Mouse (Mus musculus) stomach, embryonic 14.5 days (tissue): ENCODE results near the gene Smurf1. TPM values are rescaled to one million over a fixed set of nuclear protein-coding genes. Genes with fewer than 3 reads are reported as not detected.

Source experiments
- ATAC-seq: fragments of 200-750 bp; cut with Nextera tagmentation; 2 replicates; pipeline ENCODE4 v1.8.0; 2017; ENCODE audit warnings: low read depth, moderate TSS enrichment; ENCODE audit not compliant: insufficient number of reproducible peaks, insufficient read depth, low FRiP score
- H3K27ac ChIP-seq: fragments of 300-500 bp; sonication (generic); 2 replicates; pipeline ENCODE4 v1.5.1; 2014; ENCODE audit warnings: mild to moderate bottlenecking, low read length, moderate library complexity, mixed read lengths
- H3K27me3 ChIP-seq: fragments of 300-500 bp; sonication (generic); 2 replicates; pipeline ENCODE4 v1.6.1; 2014; ENCODE audit warnings: low read length, control low read depth, mixed read lengths; ENCODE audit not compliant: control insufficient read depth, insufficient read depth
- H3K36me3 ChIP-seq: fragments of 300-500 bp; sonication (generic); 2 replicates; pipeline ENCODE4 v1.6.1; 2014; ENCODE audit warnings: mild to moderate bottlenecking, control low read depth, low read length, moderate library complexity, mixed read lengths; ENCODE audit not compliant: control insufficient read depth, insufficient read depth
- H3K4me1 ChIP-seq: fragments of 300-500 bp; sonication (generic); 2 replicates; pipeline ENCODE4 v1.6.1; 2014; ENCODE audit warnings: low read length, control low read depth, mixed read lengths; ENCODE audit not compliant: control insufficient read depth, insufficient read depth
- H3K4me2 ChIP-seq: fragments of 300-500 bp; sonication (generic); replicated peaks from 2 replicates; pipeline ENCODE4 v1.6.1; 2014; ENCODE audit warnings: low read depth, low read length, control low read depth
- H3K4me3 ChIP-seq: fragments of 300-500 bp; sonication (generic); 2 replicates; pipeline ENCODE4 v1.5.1; 2014; ENCODE audit warnings: low read depth, low read length, control low read depth
- H3K9ac ChIP-seq: fragments of 300-500 bp; sonication (generic); replicated peaks from 2 replicates; pipeline ENCODE4 v1.6.1; 2014; ENCODE audit warnings: low read depth, mild to moderate bottlenecking, control low read depth, low read length, moderate library complexity, mixed read lengths
- H3K9me3 ChIP-seq: fragments of 300-500 bp; sonication (generic); 2 replicates; pipeline ENCODE4 v1.6.1; 2016; ENCODE audit warnings: low read depth, low read length, control low read depth; ENCODE audit not compliant: control insufficient read depth
- whole genome bisulfite sequencing: fragments of 180-500 bp; shearing (Covaris S2); extraction: QIAGEN DNeasy Blood & Tissue Kit; methylation state at CpG from one replicate; pipeline ENCODE4 v1.1.7; 2014; 5-methylcytosine and 5-hydroxymethylcytosine counted together
- polyA plus RNA-seq: library from polyadenylated mRNA; unstranded; fragments of >200 nt; fragmentation: Nextera tagmentation; extraction: Ambion mirVana; gene quantifications from 2 replicates; pipeline ENCODE4 v1.2.1, GENCODE M21; 2014

Smurf1 gene
- polyA plus RNA-seq, 1 experiment from 2014 or later, result 15.6 TPM

GRCm38 (mm10) chr5:144884629-144885217, 80.9 kb downstream of the Smurf1 start:
- no peaks in the 10 kb centered on the region for H3K9me3 ChIP-seq
- no peak overlapping the region for H3K4me2 ChIP-seq
- H3K27me3 ChIP-seq, result no peaks in the 10 kb centered on the region
- H3K4me1 ChIP-seq, result no peaks in the 10 kb centered on the region
- peaks cover 74% of the 10 kb centered on the region for H3K36me3 ChIP-seq
- no peak for ATAC-seq
- H3K27ac ChIP-seq, result no peak overlapping the region
- H3K4me3 ChIP-seq, result no peak overlapping the region
- H3K9ac ChIP-seq, result no peak overlapping the region
- 83% methylated on average over 13 of the region's 13 CpGs for WGBS

GRCm38 (mm10) chr5:144881670-144882399, 83.8 kb downstream of the Smurf1 start:
- H3K27me3 ChIP-seq, result no peaks in the 10 kb centered on the region
- no peaks in the 10 kb centered on the region for H3K9me3 ChIP-seq
- H3K27ac ChIP-seq, result no peak overlapping the region
- H3K4me3 ChIP-seq, result no peak overlapping the region
- no peaks in the 10 kb centered on the region for H3K4me1 ChIP-seq
- ATAC-seq, result no peak
- WGBS, result 83% methylated on average over 14 of the region's 14 CpGs
- no peak overlapping the region for H3K9ac ChIP-seq
- peaks cover 68% of the 10 kb centered on the region for H3K36me3 ChIP-seq
- no peak overlapping the region for H3K4me2 ChIP-seq

GRCm38 (mm10) chr5:144877021-144877420, 88.6 kb downstream of the Smurf1 start:
- Histone ChIP-seq H3K4me1 (no peaks in the 10 kb centered on the region), H3K27ac (no peak overlapping the region), H3K9ac (no peak overlapping the region), H3K4me2 (no peak overlapping the region), H3K27me3 (no peaks in the 10 kb centered on the region), H3K36me3 (peaks cover 33% of the 10 kb centered on the region; the same call in 1 of the 2 replicates), H3K4me3 (no peak overlapping the region), H3K9me3 (no peaks in the 10 kb centered on the region)
- ATAC-seq, result no peak
- 89% methylated on average over 15 of the region's 15 CpGs for WGBS

GRCm38 (mm10) chr5:144875892-144876291, 89.8 kb downstream of the Smurf1 start:
- Histone ChIP-seq H3K9me3 (no peaks in the 10 kb centered on the region), H3K4me1 (no peaks in the 10 kb centered on the region), H3K27me3 (no peaks in the 10 kb centered on the region), H3K4me3 (no peak overlapping the region), H3K4me2 (no peak overlapping the region), H3K27ac (no peak overlapping the region), H3K36me3 (peaks cover 22% of the 10 kb centered on the region; the same call in 1 of the 2 replicates), H3K9ac (no peak overlapping the region)
- WGBS, result 8% methylated on average over 13 of the region's 13 CpGs
- peak; percentile 44; the same call in 1 of the 2 replicates for ATAC-seq

- Histone ChIP-seq H3K4me3 (no peak overlapping the region), H3K36me3 (peaks cover 16% of the 10 kb centered on the region; the same call in 1 of the 2 replicates), H3K4me1 (no peaks in the 10 kb centered on the region), H3K27me3 (no peaks in the 10 kb centered on the region), H3K4me2 (no peak overlapping the region), H3K9ac (no peak overlapping the region), H3K9me3 (no peaks in the 10 kb centered on the region), H3K27ac (no peak overlapping the region)
- WGBS, result 81% methylated on average over 6 of the region's 6 CpGs
- ATAC-seq, result no peak
These were observed 90.4 kb downstream of the Smurf1 start for GRCm38 (mm10) chr5:144875227-144875626.

GRCm38 (mm10) chr5:144872867-144873266, 92.8 kb downstream of the Smurf1 start:
- H3K4me1 ChIP-seq, result no peaks in the 10 kb centered on the region
- WGBS, result 88% methylated on average over 3 of the region's 3 CpGs

GRCm38 (mm10) chr5:144872326-144872725, 93.3 kb downstream of the Smurf1 start:
- Histone ChIP-seq H3K27me3 (no peaks in the 10 kb centered on the region), H3K9me3 (no peaks in the 10 kb centered on the region), H3K4me3 (no peak overlapping the region), H3K9ac (no peak overlapping the region), H3K36me3 (no peaks in the 10 kb centered on the region), H3K27ac (no peak overlapping the region), H3K4me1 (no peaks in the 10 kb centered on the region), H3K4me2 (no peak overlapping the region)
- ATAC-seq, result no peak
- WGBS, result 79% methylated on average over 5 of the region's 5 CpGs

More at GRCm38 (mm10) chr5:144872867-144873266, 92.8 kb downstream of the Smurf1 start:
- H3K36me3 ChIP-seq, result no peaks in the 10 kb centered on the region
- no peak overlapping the region for H3K4me2 ChIP-seq
- no peak overlapping the region for H3K9ac ChIP-seq
- no peaks in the 10 kb centered on the region for H3K9me3 ChIP-seq
- no peak overlapping the region for H3K27ac ChIP-seq
- no peaks in the 10 kb centered on the region for H3K27me3 ChIP-seq
- H3K4me3 ChIP-seq, result no peak overlapping the region
- no peak for ATAC-seq

- 97% methylated on average over 1 of the region's 1 CpGs for WGBS
- Histone ChIP-seq H3K4me1 (no peaks in the 10 kb centered on the region), H3K9me3 (no peaks in the 10 kb centered on the region), H3K36me3 (no peaks in the 10 kb centered on the region), H3K4me2 (no peak overlapping the region), H3K9ac (no peak overlapping the region), H3K27ac (no peak overlapping the region), H3K27me3 (no peaks in the 10 kb centered on the region), H3K4me3 (no peak overlapping the region)
- ATAC-seq, result no peak
These were observed 93.9 kb downstream of the Smurf1 start for GRCm38 (mm10) chr5:144871775-144872174.
